Mouse (Mus musculus): ENCODE measurements around the gene Ubald1. TPM values are rescaled to one million over a fixed set of nuclear protein-coding genes. Genes with fewer than 3 reads are reported as not detected.

Gene Ubald1
- total RNA-seq, 2 experiments from 2014 or later, result 33.3 to 39.0 TPM

- no peak for DNase-seq (ENCODE audit: low spot score in 2 of 2)
These were observed 4.7 kb downstream of the Ubald1 start for GRCm38 (mm10) chr16:4875198-4876032.

DNA sequence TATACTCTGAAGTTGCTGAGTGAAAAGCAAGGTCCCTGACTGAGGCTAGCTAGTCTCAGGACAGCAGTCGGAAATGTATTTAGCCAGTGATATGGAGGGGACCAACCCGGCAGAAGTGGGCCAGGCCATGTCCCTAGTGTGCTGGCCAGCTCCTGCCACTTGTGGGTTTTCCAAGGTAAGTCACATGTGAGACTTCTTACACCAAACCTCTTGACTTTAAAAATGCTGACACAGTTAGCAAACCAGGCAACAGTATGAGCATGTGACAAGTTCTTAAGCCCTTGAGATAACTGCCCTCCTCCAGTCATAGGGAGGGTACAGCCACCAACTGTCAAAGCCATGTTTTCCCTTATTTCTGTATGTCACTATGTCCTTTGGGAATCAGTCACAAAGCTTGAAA lies 8.2 kb downstream of the Ubald1 start:
- DNase-seq (ENCODE audit: low spot score in 2 of 2), result no peak

GRCm38 (mm10) chr16:4870490-4870889 lies 9.6 kb downstream of the Ubald1 start:
- DNase-seq (ENCODE audit: low spot score in 2 of 2), result no peak

- DNase-seq (ENCODE audit: low spot score in 2 of 2), result no peak
These were observed 13.9 kb downstream of the Ubald1 start for GRCm38 (mm10) chr16:4866101-4866695.

GRCm38 (mm10) chr16:4863742-4864141 lies 16.4 kb downstream of the Ubald1 start:
- no peak for DNase-seq (ENCODE audit: low spot score in 2 of 2)

DNA sequence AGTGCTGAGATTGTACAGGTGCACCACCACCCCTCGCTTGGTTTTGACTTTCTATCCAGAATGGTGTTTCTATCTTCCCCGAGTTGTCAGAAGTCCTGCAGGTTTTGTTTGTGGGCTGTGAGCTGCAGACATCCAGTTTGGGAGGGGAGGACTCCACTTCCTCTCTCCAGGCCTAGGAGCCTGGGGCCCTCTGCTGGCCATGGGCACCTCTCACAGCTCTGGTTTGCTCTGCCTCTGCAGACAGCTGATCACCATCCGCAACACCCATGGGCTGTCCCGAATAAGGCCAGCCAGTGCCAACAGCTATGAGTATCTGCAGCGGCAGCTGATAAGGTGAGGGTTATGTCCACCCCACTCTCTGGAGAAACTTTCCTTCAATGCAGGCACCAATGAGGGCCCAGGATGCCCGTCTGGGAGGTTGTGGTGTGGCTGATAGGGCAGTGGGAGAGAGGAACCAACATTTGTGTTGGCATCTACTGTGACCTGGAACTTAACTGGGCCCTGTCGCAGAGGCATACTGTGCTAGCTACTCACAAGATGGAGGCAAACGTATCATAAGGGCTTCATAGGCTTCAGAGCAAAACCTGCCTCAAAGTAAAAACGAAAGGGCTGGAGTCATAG lies 17.1 kb downstream of the Ubald1 start:
- DNase-seq (ENCODE audit: low spot score in 2 of 2), result peak; percentile 59 to 69

GRCm38 (mm10) chr16:4861392-4861791 lies 18.7 kb downstream of the Ubald1 start:
- DNase-seq (ENCODE audit: low spot score in 2 of 2), result no peak

DNA sequence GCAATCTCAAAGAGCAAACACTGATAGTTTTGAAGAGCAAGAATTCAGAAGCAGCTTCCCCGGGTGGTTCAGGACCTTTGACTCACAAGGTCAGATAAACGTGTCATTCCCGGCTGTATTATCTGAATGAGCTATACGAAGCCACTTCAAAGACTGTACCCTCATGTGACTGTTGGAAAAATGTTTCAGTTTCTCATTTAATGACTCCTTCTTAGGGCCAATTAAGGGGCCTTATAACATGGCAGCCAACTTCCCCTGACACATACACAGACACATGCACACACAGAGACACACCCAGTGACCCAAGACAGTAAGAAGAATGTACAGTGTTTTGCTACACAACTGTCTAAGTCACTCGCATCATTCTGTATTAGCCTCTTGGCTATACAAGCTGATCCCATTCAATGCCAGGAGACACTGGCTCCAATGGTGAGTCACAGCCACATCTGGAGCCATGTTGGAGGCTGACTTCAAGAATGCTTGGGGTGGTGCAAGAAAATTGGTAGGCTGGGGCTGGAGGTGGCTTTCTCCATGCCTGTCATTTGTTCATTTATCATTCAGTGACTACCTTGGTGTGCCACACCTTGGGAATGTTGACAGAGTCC lies 25.0 kb downstream of the Ubald1 start:
- no peak for DNase-seq (ENCODE audit: low spot score in 2 of 2)

DNA sequence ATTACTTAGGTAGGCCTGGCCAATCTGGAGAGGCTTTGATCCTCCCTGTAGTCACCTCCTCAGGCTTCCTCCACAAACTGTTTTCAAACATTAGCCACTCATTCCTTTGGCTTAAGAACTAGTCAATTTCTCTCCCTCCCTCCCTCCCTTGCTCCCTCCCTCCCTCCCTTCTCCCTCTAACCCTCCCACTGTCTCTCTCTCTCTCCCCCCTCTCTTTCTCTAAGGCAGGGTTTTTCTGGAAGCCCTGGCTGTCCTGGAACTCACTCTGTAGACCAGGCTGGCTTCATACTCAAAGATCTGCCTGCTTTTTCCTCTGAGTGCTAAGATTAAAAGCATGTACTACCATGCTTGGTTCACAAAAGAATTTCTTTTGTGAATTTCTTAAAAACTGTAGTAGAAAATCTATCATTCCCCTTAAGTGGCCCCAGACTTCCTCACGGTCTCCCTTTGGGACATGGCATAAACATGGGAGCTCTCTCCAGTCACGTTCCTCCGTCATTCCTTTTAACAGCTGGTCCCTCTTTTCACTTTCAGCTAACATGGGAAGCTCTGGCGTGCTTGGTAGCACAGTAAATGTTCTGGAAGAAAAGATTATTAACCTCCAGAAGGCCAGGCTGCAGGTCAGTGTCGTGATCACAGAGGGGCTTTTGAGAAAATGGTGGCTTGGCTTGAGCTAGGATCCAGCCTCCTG lies 29.0 kb downstream of the Ubald1 start:
- DNase-seq (ENCODE audit: low spot score in 2 of 2), result no peak

DNA sequence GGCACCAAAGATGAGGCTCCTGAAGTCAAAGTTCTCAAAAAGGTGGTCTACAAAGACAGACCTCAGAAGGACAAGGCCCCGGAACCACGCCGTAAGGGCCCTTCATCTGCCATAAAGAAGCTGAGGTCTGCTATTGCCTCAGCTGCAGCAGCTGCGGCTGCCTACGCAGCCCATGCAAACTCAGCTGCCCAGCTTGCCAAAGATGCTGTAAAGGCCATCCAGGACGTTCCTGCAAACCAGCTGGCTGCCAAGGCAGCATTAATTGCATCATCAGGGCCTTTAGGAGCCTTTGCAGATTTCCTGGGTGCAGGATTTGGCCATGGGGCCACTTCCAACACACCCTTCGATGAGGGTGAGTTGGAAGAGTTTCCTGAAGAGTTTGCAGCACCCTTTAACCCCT lies 29.8 kb downstream of the Ubald1 start:
- no peak for DNase-seq (ENCODE audit: low spot score in 2 of 2)

- DNase-seq (ENCODE audit: low spot score in 2 of 2), result no peak
These were observed 32.0 kb downstream of the Ubald1 start for GRCm38 (mm10) chr16:4848090-4848489.

GRCm38 (mm10) chr16:4847041-4847440 lies 33.1 kb downstream of the Ubald1 start:
- DNase-seq (ENCODE audit: low spot score in 2 of 2), result no peak

- DNase-seq (ENCODE audit: low spot score in 2 of 2), result no peak
These were observed 39.9 kb downstream of the Ubald1 start for GRCm38 (mm10) chr16:4840231-4840630.

GRCm38 (mm10) chr16:4839552-4839951 lies 40.6 kb downstream of the Ubald1 start:
- DNase-seq (ENCODE audit: low spot score in 2 of 2), result no peak

GRCm38 (mm10) chr16:4837631-4838030 lies 42.5 kb downstream of the Ubald1 start:
- DNase-seq (ENCODE audit: low spot score in 2 of 2), result no peak

DNA sequence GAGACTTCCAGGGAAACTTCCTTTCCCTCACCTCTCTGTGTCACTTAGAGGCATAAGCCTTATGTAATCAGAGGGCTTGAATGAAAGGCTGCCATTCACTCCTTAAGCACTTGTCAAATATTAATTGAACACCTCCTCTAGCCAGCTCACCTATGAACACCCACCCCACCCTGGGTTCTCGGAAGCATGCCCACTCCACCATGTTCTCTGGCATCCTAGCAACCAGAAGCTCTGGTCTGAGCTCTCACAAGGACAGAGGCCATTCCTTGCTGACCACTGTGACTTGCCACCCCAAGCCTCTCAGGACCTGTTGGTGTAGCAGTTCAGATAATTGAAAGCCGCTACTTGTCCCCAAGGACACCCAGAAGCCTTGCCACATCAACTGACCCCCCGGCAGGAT lies 44.9 kb downstream of the Ubald1 start, which contains the start of gene 4930562C15Rik:
Gene 4930562C15Rik (plus strand): TSS at position 226 of the 400 bp plus-strand sequence.
- DNase-seq (ENCODE audit: low spot score in 2 of 2), result no peak

DNA sequence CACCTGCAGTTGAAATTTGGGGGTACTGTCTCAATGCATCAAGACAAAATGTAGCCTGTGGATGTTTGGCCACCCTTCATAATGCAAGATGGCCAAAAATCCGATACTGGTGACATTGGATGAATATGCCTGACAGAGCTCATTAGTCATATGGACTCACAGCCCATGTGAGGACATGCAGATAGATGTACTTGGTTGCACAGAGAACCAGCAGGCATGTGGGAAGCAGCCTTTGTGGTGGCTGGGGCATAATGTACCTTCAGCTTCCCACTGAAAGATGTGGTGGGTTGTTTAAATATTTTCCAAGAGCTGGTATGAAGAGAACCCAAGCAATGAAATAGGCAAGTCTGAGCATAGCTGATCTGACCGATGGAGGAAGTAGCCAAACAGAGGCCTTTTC lies 46.3 kb downstream of the Ubald1 start:
- DNase-seq (ENCODE audit: low spot score in 2 of 2), result no peak

- no peak for DNase-seq (ENCODE audit: low spot score in 2 of 2)
These were observed 48.3 kb downstream of the Ubald1 start for GRCm38 (mm10) chr16:4831650-4832419.

- DNase-seq (ENCODE audit: low spot score in 2 of 2), result no peak
These were observed 50.7 kb downstream of the Ubald1 start for GRCm38 (mm10) chr16:4829271-4829900.

GRCm38 (mm10) chr16:4827639-4828038 lies 52.5 kb downstream of the Ubald1 start:
- no peak for DNase-seq (ENCODE audit: low spot score in 2 of 2)
